Mouse (Mus musculus): ENCODE measurements around the gene Fam189b.
"Not testable (repeated sequence)": the region's sequence is repeated elsewhere in the genome, so short reads cannot be mapped to it uniquely, and the experiment has no call there.

Gene Fam189b

GRCm38 (mm10) chr3:89203142-89203514 is 20.2 kb downstream of the Fam189b start:
- no peak for DNase-seq (ENCODE audit: low spot score in 2 of 2)

DNA sequence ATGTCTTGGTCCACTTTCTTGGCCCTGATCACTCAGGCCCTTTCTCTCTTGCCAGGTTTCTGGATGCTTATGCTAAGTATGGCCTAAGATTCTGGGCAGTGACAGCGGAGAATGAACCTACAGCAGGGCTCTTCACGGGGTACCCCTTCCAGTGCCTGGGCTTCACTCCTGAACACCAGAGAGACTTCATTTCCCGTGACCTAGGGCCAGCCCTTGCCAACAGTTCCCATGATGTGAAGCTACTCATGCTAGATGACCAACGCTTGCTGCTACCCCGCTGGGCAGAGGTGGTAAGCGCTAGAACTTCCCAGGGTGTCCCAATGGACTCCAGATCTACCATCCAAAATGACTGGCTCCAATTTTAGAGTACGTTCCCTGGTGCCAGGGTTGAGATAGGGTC is 23.1 kb downstream of the Fam189b start:
- DNase-seq (ENCODE audit: low spot score in 2 of 2), result no peak

DNA sequence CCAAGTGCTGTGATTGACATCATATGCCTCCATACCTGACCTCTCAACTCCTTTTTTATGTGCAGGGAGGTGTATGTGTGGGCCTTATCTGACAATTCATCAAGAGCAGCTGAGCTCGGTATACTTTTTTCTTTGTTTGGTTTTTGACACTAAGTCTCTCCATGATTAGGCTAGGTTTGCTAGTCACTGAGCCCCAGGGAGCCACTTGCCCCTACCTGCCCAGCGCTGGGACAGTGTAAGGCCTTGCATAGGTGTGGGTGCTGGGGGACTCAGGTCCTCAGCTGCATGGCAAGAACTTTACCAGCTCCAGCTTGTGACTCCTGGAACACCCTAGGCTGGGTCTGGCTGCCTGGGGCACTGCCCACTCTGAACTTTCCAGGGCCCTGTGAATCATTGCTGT is 23.8 kb downstream of the Fam189b start:
- DNase-seq (ENCODE audit: low spot score in 2 of 2), result no peak

DNA sequence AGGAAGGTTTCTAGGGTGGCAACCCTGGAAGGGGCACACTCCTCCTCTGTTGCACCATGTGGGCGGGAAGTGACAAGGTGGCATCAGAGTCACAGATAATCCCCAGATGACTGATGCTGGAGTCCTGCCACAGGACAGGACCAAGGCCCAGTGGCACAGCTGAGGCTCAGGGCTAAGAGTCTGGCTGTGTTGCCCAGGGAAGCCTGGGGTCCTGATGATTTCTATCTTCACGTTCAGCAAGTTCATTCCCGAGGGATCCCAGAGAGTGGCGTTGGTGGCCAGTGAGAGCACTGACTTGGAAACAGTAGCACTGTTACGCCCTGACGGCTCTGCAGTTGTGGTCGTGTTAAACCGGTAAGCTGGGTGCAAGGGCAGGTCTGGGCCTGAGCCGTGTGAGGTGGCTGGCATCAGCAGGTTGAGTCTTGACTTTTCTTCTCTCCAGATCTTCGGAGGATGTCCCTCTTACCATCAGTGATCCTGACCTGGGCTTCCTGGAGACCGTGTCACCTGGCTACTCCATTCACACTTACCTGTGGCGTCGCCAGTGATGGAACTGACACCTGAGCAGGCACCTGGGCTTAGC is 25.2 kb downstream of the Fam189b start:
- DNase-seq (ENCODE audit: low spot score in 2 of 2), result no peak

DNA sequence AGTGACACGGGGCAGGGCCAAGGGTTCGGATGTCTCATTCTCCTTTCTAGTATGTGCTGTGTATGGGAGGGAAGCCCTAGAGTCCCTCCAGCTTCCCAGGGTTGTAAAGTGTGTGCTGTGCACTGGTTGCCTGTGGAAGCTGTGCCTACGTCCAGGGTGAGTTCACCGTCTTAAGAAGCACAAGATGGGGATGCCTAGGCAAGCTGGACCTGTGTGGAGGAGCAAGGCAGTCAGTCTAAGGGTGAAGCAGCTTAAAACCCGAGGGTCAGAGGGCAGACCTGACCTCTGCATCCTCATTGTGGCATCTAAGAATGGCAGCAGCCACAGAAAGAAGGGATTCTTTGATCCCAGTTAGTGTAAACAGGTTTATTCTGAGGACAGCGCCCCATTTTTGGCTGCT is 25.8 kb downstream of the Fam189b start:
- no peak for DNase-seq (ENCODE audit: low spot score in 2 of 2)

DNA sequence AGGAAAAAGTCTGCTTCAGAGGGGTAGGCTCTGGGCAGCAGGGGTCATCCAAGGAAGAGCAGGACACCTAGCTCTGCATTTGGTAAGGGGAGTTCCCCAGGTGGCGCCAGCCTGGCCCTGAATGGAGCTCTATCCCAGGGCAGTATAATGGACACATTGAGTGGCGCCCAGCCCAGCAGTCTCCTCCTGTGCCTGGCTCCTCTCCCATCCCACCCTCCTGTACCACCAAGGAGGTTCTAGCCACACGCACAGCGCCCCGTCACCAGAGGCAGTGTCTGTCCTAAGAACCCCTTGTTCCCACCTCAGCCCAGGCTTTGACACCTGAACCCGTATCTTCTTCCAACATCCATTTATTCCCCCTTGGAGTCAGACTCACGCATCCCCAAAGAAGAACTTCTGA is 26.8 kb downstream of the Fam189b start:
- DNase-seq (ENCODE audit: low spot score in 2 of 2), result no peak

- no peak for DNase-seq (ENCODE audit: low spot score in 2 of 2)
These were observed 27.2 kb downstream of the Fam189b start for GRCm38 (mm10) chr3:89210162-89210561.

GRCm38 (mm10) chr3:89210731-89211130 is 27.8 kb downstream of the Fam189b start:
- no peak for DNase-seq (ENCODE audit: low spot score in 2 of 2)

DNA sequence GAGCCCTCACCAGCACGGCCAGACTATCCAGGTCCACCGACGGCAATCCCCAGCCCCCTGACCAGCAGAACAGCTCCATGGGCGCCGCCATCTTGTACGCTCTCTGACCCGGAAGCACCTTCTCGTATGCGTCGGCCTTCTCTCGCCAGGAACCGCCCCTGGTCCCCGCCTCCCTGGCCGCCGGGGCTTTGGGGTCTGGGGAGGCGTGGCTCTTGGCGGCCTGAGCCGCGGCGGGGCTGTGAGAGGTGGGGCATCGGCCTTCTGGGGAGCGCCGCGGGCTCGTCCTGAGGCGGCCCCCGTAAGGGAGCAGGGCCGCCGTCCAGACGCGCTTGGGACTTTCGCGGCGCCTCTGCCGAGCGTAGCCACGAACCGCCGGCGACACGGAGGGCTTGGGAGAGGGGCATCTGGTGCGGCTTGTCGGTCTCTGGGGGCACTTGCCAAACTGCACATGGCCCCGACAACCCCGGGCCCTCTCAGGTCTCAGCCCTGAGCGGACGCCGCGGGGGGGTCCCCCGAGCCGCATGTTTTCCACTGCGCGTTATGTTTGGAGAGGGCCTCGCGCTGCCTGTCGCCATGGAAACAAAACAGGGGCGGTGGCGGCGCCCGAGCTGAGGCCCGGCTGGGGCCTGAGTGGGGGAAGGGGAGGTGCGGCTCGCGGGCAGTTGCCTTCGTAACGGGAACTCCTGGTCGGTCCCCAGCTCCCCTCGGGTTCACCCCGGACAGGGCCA is 31.0 kb downstream of the Fam189b start:
- DNase-seq (ENCODE audit: low spot score in 2 of 2), result peak; percentile 89

- no peak for DNase-seq (ENCODE audit: low spot score in 2 of 2)
These were observed 31.9 kb downstream of the Fam189b start, which contains the start of gene Thbs3 for GRCm38 (mm10) chr3:89214681-89215411. Gene Thbs3 (plus strand): TSS chr3:89215180.

DNA sequence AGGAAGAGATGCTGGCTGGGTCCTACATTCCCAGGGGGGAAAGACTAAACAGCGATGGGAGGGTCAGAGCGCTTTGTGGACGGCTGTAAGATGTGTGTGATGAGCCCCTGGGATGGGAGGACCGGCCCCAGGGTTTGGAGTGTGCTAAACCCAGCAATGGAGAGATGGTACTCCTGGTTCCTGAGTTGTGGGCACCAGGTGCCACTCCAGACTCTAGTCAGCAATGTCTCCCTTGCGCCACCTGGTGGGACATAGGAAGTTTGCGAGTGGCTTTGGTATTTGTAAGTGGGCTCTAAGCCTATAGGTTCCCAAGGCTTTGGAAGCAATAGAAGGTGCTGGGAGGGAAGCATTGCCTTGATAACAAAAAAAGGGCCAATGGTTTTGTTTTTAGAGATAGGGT is 32.9 kb downstream of the Fam189b start:
- DNase-seq (ENCODE audit: low spot score in 2 of 2), result peak; percentile 81 to 84

DNA sequence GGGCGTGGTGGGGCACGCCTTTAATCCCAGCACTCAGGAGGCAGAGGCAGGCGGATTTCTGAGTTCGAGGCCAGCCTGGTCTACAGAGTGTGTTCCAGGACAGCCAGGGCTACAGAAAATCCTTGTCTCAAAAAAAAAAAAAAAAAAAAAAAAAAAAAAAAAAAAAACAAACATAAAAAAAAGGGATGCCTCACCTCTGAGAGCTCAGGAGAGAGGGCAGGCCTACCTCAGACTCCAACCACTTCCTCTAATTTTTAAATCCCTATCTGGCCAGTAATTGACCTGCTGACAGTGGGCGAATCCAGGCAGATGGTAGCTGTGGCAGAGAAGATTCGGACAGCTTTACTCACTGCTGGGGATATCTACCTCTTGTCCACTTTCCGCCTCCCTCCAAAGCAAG is 33.5 kb downstream of the Fam189b start:
- not testable (repeated sequence) for DNase-seq (ENCODE audit: low spot score in 2 of 2)

DNA sequence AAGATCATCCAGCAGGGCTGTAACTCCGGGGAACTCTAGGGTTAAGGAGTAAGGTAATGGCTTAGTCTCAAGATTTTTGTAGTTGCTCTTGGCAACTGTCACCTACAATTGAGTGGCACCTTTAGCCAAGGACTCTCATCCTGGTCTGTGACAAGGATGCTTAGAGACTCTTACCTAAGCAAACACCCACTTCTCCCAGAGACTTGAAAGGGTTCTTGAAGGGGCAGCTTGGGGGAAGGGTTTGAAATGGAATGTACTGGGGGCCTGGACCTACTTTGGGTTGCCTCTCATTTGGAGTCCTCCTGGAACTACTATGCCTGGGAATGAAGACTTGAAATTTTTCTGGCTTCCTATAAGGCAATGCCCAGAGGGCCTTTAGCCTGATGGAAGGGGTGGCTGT is 35.3 kb downstream of the Fam189b start:
- DNase-seq (ENCODE audit: low spot score in 2 of 2), result no peak

- DNase-seq (ENCODE audit: low spot score in 2 of 2), result no peak
These were observed 36.6 kb downstream of the Fam189b start for GRCm38 (mm10) chr3:89219546-89219945.

DNA sequence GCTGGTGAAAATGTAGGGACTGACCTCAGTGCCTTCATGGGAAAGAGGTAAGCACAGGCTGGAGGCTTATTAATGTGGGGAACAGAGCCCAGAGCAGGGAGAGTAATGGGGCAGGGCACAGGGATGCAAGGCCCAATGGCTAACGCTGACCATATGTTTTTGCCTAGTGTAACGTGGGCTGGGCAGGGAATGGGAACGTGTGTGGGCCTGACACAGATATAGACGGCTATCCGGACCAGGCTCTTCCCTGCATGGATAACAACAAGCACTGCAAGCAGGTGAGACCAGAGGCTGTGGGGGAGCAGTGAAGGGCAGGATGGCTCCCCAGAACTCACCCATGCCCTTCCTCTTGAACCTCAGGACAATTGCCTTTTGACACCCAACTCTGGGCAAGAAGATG is 38.2 kb downstream of the Fam189b start:
- no peak for DNase-seq (ENCODE audit: low spot score in 2 of 2)

DNA sequence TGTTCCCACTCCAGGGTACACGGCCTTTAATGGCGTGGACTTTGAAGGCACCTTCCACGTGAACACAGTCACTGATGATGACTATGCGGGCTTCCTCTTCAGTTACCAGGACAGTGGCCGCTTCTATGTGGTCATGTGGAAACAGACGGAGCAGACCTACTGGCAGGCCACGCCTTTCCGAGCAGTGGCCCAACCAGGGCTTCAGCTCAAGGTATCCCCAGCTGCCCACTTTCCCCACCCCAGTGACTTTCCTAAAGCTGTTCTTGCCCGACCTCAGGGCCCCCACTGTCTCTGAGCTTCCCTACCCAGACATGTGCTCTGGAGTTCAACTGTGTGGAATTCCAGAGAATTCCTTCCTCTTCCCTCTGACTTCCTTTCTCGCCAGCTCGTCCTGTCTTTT is 41.9 kb downstream of the Fam189b start:
- DNase-seq (ENCODE audit: low spot score in 2 of 2), result no peak

- no peak for DNase-seq (ENCODE audit: low spot score in 2 of 2)
These were observed 42.4 kb downstream of the Fam189b start for GRCm38 (mm10) chr3:89225321-89225815.

- DNase-seq (ENCODE audit: low spot score in 2 of 2), result no peak
These were observed 43.0 kb downstream of the Fam189b start for GRCm38 (mm10) chr3:89225918-89226317.

GRCm38 (mm10) chr3:89226361-89226760 is 43.4 kb downstream of the Fam189b start:
- DNase-seq (ENCODE audit: low spot score in 2 of 2), result no peak

GRCm38 (mm10) chr3:89226900-89227299 is 44.0 kb downstream of the Fam189b start, which contains the start of gene Mtx1:
Gene Mtx1 (minus strand): TSS chr3:89227088.
- no peak for DNase-seq (ENCODE audit: low spot score in 2 of 2)

DNA sequence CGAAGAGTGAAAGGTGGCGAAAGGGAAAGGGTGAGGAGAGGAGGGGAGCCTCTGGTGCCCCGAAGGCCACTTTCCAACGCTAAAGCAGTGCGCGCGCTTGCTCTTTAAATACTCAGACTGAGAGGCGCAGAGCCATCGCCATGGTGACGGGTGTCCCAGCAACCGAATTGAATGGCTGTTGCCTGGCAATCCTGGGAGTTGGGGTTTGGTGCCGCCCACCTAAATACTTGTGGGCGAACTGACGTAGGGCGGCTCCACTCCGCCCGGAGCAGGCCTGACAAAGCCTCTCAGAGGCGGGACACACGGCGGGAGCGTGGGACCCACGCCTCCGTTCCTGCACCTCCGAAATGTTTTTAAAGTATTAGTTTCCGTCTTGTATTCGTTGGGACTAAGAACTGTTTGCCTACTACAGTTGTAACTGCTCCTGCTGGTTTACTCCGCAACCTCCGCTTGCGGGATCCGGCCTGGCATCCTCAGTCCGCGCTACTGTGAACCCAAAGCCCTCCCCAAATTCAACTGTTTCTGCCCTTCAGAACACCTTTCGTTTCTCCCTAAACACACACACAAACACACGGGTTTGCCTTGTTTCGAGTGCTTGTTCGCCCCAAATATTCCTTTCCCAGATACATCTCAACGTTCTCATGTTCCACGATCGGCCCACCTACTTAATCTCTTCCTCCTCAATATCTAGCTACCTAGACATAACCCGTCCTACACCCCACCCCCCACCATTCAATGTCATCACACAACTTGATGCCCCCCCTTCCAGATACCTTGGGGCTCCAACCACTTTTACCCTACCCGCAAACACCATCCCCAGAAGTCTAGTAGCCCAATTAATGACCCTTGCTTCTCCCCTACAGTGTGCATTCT is 44.6 kb downstream of the Fam189b start:
- DNase-seq (ENCODE audit: low spot score in 2 of 2), result peak; percentile 90 to 95

- DNase-seq (ENCODE audit: low spot score in 2 of 2), result peak; percentile 65 to 73
These were observed 45.2 kb downstream of the Fam189b start for GRCm38 (mm10) chr3:89228180-89228549.
